Mouse (Mus musculus): Measurements from ENCODE around the gene Ankrd33.

The Ankrd33 gene

DNA sequence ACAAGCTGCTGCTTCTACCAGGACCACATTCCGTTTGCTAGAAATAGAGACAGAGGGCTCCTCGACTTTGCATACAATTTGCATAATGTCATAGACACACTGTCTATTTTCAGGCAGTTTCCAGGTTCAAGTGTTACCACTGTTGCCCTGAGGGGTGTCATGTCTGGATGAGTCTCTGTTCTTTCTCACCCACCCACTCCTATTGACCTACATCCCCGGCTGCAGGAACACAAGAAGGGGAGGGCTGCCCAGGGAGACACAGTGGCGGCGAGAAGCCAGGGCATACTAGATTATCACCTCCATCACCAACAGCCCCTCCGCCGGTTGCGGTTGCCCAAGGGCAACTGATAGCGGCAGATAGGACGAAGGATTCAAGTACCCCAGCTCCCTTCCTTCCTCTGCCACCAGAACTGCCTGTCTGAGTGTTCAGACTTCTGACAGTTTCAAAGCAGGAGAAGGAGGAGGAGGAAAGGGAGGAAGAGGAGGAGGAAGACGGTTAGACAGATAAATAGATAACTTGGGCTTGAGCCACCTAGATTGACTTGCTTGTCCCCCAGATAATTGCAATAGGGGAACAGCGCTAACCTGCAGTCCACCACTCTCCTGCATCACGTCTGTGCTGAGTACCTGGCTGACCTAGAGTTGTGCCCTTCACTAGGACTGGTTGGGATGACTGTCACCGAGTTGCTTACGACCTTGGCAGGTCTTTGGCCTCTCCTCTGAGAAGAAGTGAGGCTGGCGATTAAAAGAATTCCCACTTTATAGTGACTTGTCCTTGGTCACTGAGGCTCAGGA, 31.8 kb downstream of the Ankrd33 start:
- DNase-seq (ENCODE audit: low spot score): no peak

DNA sequence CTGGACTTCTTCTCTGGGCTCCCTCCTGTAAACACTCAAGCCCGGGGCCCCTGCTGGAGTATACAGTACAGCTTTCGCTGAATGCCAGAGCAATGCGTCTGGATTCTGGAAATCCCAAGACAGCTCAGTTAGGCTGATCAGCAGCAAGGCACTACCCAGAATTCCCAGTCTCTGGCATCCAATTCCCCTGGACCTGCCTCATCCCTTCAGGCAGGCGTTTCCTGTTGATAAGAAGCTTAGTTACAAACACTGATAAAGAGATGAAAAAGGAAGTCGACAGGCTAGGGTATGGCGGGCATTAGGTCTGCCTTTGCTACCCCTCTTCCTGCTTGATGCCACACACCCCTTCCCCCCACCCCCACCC, 32.3 kb downstream of the Ankrd33 start:
- no peak for DNase-seq (ENCODE audit: low spot score)

DNA sequence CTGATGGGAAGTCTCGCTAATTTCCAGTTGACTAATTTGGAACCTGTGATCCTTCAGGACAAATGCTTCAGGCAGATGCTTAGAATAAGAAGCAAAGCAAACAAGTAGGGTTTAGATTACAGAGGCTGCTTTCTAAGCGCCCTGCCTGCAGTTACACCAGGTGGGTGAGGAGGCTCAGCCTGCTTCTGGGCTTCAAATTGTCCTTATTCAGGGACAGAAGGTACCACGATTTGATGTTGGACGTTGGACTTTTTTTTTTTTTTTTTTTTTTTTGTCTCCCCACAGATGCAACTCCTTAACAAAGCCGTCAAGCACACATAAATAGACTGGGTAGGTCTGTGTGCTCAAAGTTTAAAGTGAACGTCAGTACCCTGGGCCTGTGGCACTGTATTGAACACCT, 33.0 kb downstream of the Ankrd33 start:
- no peak for DNase-seq (ENCODE audit: low spot score)

DNA sequence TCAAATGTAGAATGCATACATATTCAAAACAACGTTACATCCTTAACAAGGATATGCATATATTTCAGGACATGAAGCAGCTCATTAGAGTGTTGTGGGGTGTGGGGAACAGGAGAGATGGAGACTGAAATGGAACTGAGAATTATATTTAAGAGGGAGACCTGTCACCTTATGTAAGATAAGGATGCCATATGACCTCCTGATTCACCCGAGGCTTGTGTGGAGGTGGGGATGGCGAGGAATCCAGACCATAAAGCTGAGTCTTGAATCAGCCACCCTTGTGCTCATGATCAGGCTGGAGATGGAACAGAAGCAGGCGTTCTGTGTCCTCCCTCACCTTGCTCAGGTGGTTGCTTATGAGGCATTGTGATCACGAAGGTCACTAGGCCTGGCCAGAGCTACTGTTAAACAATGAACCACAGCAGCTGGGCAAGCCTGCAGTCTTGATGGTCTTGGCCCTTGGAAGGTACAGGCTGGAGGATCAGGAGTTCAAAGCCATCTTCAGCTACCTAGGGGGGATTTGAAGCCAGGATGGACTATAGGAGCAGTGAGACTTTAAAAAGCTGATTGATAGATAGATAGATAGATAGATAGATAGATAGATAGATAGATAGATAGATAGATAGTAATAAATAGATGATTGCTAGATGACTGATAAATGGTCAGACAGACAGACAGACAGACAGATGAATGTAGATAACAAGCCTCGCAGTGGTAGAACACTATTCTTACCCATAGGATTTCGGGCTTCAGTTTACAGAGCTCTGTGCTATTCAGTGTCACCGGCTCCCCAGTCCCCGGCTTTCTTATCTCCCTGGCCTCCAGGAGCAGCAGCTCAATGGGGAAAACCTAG, 36.1 kb downstream of the Ankrd33 start:
- DNase-seq (ENCODE audit: low spot score): no peak

DNA sequence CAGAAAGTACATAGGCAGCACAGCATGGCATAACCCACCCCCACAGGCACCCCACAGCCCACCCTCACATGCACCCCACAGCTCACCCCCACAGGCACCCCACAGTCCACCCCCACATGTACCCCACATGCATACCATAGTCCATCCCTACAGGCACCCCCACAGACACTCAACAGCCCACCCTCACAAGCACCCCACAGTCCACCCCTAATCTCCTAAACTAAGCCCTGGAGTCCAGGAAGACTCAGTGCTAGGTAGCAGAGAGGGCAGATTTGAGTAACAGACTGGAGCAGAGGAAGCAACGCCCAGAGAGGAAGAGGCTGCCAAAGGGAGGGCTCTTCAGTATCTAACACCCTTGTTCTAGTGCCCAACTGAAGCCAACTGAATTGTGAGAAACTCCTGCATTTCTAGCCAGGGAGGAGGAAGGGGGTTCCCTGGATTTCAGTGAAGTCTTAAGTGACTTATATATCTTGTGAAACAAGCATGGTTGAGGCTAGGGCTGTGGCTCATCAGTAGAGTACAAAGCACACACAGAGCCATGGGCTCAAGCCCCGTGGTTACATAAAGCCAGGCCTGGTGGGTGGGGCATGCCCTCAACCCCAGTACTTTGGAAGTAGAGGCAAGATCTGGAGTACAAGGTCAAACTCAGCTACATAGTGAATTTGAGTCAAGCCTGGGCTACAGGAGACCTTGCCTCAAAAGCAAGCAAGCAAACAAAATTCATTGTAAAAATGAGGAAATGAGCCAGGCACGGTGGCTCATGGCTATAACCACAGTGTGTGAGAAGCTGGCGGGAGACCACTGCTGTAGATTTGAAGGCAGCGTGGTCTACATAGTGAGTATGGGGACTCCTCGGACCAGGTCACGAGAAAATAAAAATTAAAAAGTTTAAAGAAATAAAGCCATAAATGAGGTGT, 39.4 kb downstream of the Ankrd33 start:
- peak; percentile 88 for DNase-seq (ENCODE audit: low spot score)

DNA sequence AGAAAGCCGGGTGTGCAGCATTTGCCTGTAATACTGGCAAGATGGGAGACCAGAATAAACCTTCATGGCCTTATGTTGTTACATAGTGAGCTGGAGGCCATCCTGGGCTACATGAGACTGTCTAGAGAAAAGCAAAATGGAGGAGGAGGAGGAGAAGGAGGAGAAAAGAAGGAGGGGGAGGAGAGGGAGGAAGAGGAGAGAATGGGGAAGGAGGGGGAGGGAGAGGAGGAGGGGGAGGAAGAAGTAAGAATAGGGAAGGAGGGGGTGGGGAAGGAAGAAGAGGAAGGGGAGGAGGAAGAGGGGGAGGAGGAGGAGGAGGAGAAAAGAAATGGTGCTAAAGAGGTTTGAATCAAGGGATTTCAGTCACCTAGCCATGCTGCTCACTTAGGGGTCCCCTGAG, 44.6 kb downstream of the Ankrd33 start:
- DNase-seq (ENCODE audit: low spot score): no peak

DNA sequence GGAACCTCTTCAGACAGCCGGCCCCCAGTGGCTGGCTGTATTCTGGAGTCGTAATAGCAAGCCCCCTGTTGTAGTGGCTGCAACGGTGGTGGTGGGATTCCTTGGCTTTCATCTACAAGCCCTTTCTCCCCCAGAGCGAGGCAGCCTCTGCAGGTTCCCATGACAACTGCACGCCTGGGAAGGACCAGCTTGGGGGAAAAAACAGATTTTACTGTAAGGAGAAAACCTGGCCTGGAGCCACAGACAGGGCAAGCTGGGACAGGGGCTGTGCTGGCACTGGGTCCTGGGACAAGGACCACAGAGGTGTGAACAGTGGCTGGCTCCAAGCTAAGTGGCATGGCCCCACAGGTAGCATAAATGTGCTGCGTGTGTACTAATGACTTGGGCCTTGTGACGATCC, 45.0 kb downstream of the Ankrd33 start:
- no peak for DNase-seq (ENCODE audit: low spot score)

DNA sequence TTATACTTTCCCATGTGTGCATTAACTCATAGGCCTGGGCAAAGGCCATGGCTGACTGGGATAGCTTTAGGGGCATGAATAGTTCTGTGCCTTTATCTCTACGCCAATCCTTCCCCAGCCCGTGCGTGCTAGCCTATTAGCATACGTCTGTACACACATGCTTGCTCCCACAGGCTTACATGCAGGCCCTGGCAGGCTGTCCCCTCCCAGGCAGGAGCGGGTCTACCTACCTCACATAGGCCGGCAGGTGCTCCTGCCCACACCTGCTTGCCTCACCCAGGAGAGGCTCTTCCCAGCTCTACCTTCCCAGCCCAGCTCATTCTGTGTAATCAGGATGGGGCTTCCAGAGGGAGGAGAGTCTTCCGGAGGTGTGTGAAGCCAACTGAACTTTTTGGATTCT, 46.0 kb downstream of the Ankrd33 start:
- no peak for DNase-seq (ENCODE audit: low spot score)

DNA sequence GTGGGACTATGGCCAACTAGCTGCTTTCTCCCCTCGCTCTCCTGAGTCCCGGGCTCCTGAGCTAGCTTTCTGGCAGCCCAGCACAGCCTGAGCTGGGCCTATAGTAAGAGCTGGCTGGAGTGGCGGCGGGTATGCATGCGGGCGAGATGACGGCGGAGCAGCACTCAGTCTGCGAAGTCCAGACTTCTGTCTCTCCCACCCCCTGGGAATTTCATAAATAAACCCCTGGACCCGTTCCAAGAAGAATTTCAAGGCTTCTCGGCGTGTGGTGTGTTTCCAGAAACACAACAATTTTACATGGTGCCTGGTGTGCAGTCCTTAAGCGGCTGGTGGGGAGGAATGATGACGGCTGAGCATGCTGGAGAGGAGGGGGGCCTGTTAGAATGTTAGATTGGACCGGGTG, 47.5 kb downstream of the Ankrd33 start:
- peak; percentile 77 for DNase-seq (ENCODE audit: low spot score)

DNA sequence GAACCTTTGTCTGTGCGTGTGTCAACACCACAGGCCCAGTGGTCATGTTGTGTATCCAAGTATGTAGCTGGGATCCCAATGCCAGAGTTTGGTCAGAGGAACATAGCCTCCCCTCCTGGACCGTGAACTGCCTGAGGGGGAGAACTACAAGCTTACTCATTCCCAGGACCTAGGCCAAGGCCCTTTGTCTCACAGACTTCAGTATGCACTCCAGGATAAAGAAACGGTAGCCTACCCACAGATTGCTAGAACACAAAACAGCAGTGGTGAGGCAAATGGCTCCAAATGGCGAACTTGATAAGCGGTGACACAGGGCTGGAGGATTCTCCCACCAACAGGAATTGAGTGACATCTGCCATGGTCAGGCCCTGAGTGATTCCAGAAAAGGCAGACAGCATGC, 48.3 kb downstream of the Ankrd33 start:
- peak; percentile 86 for DNase-seq (ENCODE audit: low spot score)

DNA sequence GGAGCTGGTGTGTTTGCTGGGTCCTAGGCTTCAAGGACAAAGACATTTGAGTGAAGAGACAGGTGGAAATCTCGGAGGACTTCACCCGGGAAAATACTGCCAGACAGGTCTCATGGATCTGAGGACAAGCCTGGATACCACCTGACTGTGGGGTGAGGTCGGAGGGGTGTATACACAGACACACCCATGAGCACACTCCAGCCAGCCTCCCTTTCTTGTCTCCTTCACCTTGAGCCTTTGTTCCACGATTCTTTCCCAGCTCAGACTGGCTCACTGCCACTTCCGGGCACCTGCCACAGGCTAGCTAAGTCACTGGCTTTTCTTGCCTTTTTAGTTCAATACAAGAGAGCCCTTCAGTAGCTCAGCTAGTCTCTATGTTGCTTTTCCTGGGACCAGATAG, 48.7 kb downstream of the Ankrd33 start:
- DNase-seq (ENCODE audit: low spot score): no peak

DNA sequence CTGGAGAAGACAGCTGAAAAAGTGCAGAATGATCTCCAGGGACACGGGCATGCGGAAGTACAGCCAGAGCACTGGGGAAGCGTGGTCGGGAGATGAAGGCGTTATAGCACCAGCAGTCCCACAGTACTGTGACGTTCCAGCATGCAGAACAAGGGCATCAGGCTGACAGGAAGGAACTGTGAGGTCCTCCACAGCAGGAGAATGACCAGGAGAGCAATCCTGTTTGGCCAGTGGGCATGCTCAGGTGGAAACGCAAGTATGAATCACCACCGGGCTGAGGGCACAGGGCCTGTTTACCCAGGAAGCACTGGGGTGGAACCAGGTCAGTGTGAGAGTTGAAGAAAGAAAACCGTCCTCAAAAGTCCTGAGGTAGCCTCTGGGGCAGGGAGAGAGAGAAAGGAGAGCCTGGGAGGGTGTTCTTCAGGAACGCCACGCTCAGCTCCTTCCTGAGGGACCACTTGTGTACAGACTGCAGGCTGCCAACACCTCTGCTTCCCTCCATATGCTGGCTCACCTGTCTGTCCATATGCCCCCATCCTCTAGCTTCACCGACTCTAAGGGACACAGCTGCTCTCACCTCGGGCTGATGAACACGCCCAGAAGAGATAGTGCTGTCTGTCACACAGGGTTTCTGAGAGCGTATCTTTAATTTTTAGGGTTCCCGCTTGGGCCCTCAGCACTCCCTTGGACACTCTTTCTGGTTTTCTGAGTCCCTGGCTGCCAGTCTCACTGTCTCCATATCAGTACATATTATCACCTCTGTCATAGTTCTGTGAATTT, 50.3 kb downstream of the Ankrd33 start:
- no peak for DNase-seq (ENCODE audit: low spot score)

DNA sequence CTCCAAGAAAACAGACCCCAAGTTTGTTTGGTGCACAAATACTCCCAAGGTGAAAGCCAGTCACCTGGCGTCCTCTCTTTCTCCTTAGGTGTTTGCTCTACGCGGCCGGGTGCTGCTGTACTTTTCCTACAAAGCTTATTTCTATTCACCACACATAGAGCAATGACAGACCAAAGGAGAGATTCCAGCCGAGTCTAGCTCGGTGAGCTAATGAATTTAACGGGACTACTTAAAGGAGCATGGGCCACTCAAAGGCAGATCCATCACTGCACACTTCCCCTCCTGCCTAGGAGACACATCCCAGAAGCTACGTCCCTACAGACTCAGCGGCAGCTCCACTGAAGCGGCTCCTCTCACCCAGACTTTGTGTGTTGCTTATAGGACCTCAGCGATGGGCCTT, 52.0 kb downstream of the Ankrd33 start:
- no peak for DNase-seq (ENCODE audit: low spot score)
